Mouse (Mus musculus) adrenal gland, postnatal 14 days (tissue): ENCODE measurements at regions not wholly inside any gene's neighbourhood (a gene's known extent, or its start where the extent isn't known, plus 50 kb on each side); places are given as distances from the start of the nearest gene placed in this dataset.
A peak's percentile ranks its signal among the peaks of the same experiment; 100 is the strongest.

Source experiments
- DNase-seq: peaks from one replicate; pipeline ENCODE4 v3.0.0; 2021; ENCODE audit warnings: mixed read lengths

- peak; percentile 63 for DNase-seq
Observed at GRCm38 (mm10) chr9:23025247-23025646, 197.6 kb upstream of the Bmper start.

- peak; percentile 80 for DNase-seq
Observed at GRCm38 (mm10) chr9:23027377-23028313, 195.2 kb upstream of the Bmper start.

GRCm38 (mm10) chr9:23029421-23029820 lies 193.5 kb upstream of the Bmper start:
- DNase-seq = no peak

- peak; percentile 75 for DNase-seq
Observed at GRCm38 (mm10) chr9:23030138-23030537, 192.7 kb upstream of the Bmper start.

GRCm38 (mm10) chr9:23030546-23030945 lies 192.3 kb upstream of the Bmper start:
- no peak for DNase-seq

GRCm38 (mm10) chr9:23031916-23032315 lies 191.0 kb upstream of the Bmper start:
- DNase-seq = peak; percentile 69

- no peak for DNase-seq
Observed at GRCm38 (mm10) chr9:23035306-23035705, 187.6 kb upstream of the Bmper start.

- DNase-seq = peak; percentile 41
Observed at GRCm38 (mm10) chr9:23035901-23036610, 186.8 kb upstream of the Bmper start.

GRCm38 (mm10) chr9:23037513-23037914 lies 185.4 kb upstream of the Bmper start:
- DNase-seq = no peak

GRCm38 (mm10) chr9:23039588-23039987 lies 183.3 kb upstream of the Bmper start:
- DNase-seq = peak; percentile 59

GRCm38 (mm10) chr9:23041025-23041424 lies 181.9 kb upstream of the Bmper start:
- no peak for DNase-seq

- DNase-seq = peak; percentile 85
Observed at GRCm38 (mm10) chr9:23041537-23042472, 181.1 kb upstream of the Bmper start.

GRCm38 (mm10) chr9:23043006-23043405 lies 179.9 kb upstream of the Bmper start:
- DNase-seq = peak; percentile 65

GRCm38 (mm10) chr9:23045486-23045885 lies 177.4 kb upstream of the Bmper start:
- DNase-seq = no peak

GRCm38 (mm10) chr9:23050751-23051150 lies 172.1 kb upstream of the Bmper start:
- DNase-seq = no peak

- no peak for DNase-seq
Observed at GRCm38 (mm10) chr9:23059526-23059925, 163.3 kb upstream of the Bmper start.

GRCm38 (mm10) chr9:23060526-23060925 lies 162.3 kb upstream of the Bmper start:
- no peak for DNase-seq

- no peak for DNase-seq
Observed at GRCm38 (mm10) chr9:23061179-23061929, 161.5 kb upstream of the Bmper start.

GRCm38 (mm10) chr9:23062057-23062655 lies 160.7 kb upstream of the Bmper start:
- DNase-seq = no peak

- DNase-seq = peak; percentile 29
Observed at GRCm38 (mm10) chr9:23062656-23063444, 160.0 kb upstream of the Bmper start.
